Mouse (Mus musculus): Measurements from ENCODE around the gene Pacrg. TPM values are rescaled to one million over a fixed set of nuclear protein-coding genes. Genes with fewer than 3 reads are reported as not detected.

The Pacrg gene
- total RNA-seq, 2 experiments from 2014 or later, result 19.9 to 23.8 TPM

DNA sequence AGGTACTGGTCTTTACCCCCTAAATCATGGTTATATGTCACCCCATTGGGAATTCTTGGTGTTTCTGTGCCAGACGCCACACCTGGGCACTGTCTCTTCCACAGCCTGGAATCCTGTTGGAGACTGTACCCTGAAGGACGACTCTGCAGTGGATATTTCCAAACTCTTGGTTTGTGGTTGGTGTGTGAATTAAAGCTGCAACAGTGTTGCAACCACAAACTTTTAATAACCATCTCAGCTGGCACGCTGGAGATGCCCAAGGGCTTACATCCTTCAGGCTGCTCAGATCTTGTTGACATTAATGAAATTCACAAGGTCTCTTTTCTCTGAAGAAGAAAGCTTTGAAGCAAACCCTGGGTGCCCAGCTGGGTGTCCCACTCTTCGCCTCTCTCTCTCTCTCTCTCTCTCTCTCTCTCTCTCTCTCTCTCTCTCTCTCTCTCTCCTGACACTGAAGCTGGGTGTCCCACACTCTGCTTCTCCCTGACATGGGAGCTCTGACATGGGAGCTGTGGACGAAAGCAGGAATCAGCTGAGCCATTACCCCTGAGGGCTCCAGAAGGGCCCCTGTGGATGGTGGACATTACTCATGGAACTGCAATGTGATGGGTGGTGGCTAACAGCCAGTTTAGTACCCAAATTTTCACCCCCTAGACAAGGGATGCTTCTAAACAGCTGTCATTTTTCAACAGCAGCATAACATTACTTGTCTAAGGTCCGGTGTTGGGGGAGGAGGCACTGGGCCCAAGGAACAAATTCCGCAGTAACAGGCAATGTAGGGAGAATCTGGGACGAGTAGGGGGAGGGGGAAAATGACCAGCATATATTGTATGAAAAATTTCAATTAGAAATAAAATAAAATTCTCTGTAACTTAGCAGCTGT, 429.3 kb downstream of the Pacrg start:
- no peak for DNase-seq (ENCODE audit: low spot score in 2 of 2)

DNA sequence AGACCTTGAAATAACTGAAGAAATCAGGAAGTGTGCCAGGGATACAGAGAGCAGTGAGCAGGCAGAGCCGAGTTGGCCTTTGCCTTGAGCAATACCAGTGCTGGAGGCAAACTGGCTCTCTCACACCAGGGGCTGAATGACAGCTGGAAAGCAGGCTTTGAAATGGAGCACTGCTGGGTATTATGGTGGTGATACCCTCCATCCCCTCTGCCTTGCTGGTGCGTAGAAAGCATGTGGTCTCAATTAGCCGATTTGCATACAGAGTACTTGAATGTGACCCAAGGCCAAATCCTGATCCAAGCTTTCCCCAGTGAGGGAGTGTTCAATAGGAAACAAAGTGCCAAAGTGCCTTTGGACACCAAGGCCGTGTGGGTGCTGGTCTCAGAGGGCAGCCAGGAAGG, 431.4 kb downstream of the Pacrg start:
- no peak for DNase-seq (ENCODE audit: low spot score in 2 of 2)

DNA sequence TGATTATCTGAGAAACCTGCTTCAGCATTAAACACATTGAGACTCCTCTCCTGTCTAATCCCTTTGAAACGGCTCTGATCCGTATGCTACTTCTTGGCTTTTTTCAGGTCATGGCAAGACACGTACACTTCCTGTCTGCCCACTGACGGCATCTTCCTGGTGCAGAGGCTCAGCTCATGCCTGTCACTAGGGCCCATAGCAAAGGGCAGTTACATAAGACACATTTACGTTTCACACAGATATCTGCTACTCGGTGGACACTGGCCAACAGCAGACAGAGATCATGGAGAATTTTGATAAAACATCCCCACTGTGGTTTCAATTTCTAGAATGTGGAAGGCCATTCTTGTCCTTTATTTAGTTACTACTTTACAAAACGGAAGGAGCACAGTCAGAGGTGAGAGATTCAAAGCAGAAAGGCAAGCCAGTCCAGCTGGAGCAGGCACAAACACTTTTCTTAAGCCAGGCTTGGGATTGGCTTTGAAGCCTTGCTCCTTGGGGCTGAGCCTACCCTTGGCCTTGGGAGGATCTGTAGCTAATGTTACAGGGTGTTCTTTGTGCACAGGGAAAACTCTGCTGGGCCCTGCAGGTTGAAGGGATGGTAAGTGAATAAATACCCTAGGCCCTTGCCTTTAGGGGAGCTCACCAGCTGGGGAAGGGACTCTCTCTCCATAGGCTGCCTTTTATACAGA, 432.9 kb downstream of the Pacrg start:
- no peak for DNase-seq (ENCODE audit: low spot score in 2 of 2)

DNA sequence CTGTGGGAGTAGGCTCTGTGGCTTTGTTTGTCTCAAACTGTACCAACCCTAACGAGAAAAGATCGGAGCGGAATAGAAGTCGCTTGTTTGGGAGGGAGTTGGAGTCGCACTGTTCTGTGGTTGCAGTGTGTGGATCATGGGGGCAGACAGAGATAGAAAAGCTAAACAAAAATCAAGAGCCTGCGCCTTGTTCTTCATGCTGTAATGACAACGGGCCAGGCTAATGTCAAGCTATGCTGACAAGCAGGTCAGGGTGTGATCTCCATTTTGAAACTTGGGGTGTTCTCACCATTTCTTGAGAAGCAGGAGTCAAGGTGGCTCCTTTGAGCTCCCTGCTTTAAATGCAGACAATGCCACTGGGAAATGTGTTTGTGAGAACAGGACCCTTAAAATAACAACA, 433.8 kb downstream of the Pacrg start:
- DNase-seq (ENCODE audit: low spot score in 2 of 2), result no peak

DNA sequence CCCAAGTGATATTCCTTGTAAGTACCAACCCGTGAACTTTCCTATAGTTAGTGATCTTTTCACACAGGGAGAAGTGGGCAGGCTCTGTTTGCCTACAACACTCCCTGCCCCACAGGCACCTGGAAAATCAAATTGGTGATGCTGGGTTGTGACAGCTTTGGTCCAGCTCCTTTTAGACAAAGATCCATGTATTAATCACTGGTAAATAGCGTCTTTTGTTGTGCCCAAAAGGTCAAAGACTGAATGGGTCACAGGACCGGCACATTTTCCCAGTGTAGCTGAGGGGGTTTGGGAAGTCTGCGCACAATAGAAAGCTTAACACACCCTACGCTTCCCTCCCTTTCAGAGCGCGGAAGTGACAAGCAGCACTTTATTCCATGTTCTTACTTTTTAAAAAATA, 434.2 kb downstream of the Pacrg start:
- no peak for DNase-seq (ENCODE audit: low spot score in 2 of 2)

DNA sequence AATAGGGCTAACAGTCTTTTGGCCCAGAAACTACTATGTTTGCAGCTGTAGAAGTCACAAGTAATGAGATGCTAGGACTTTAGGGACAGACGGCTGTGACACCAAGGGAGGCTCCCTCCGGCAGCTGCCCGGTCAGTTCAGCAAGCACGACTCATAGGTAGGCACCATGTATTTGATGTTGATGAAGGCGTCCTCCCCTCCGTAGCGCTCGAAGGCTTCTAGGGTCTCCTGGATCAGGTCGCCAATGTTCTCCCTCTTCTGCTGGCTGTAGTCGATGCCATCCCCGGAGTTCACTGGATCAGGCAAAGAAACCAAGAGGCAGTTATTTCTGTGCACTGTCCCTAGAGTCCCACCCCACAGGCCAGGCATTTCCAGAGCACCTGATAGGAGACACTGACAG, 436.9 kb downstream of the Pacrg start:
- DNase-seq (ENCODE audit: low spot score in 2 of 2), result no peak

DNA sequence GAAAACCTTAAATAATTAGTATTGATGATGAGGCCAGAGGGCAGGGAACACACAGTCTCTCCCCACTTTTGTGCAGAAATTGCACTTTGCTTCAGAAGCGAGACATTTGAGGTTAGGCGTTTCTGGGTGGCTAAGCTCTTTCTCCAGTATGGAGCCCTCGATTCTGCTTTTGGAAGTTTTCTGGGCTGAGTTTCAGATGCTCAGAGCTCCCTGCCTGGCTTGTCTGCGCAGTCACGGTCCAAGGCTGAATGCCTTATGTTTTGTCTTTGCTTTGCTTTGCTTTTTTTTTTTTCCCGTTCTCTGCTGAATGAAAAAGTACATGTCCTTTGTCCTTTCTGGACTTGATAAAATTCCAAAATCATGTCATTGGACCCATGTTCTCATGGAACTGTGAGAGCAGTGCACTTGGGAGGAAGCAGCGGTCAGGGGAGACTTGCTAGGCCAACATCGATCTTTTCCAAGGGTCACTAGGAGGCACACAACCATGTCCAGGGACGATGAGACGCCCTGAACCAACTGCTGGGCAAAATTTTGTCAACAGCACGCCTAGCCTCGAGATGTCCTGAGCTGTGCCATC, 438.0 kb downstream of the Pacrg start:
- DNase-seq (ENCODE audit: low spot score in 2 of 2), result no peak

DNA sequence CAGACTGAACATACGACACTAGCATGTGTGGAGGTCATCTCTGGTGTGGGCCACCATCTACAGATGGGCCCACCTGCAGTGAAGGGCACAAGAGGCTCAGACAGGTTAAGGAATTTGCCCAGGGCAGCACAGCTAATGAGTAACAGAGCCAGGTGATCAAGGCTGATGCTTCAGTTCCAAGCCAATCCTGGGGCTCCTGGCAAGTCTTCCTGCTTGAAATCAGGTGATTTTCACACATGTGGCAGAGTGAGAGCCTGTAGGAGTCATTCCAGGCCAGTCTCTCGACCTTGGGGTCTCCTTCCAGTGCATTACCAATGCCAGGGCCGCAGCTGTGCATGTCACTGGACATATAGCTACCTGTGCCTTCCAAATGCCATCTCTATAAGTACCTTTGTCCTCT, 438.6 kb downstream of the Pacrg start:
- DNase-seq (ENCODE audit: low spot score in 2 of 2), result no peak

DNA sequence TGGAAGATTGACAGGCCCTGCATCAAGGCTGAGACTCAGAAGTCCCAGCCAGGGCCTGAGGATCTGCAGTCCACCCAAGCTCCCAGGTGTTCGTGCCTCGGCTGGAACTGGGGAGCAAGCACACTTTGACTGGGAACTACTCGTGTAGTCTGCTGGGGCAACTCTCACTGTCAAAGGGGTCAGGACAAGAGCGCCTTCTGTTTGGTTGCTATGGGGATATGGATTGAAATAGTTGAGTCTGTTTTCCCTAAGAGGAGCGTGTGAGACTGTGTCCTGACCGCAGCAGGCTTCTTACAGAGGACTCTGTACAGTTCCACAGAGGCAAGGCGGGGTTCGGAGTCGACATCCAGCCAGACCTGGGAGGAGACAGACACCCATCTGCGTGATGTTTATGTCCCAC, 440.4 kb downstream of the Pacrg start:
- no peak for DNase-seq (ENCODE audit: low spot score in 2 of 2)

DNA sequence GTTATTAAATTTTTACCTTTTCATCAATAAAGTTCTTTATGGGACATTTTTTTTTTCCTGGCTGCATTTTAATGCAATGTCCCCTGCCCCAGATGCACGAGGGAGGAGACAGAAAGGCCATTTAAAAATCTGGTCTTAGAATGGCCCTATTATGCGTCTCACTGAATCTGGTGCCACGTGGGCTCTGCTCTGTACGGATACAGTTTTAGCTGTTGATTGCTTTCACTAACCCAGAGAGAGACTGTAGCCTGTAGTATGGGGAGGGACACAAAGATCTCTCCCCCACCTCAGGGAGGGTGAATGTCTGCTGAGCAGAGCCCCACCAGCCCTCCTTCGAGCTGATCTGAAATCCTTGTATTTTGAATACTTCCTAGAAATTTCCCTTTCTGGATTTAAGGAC, 441.2 kb downstream of the Pacrg start:
- DNase-seq (ENCODE audit: low spot score in 2 of 2), result no peak

DNA sequence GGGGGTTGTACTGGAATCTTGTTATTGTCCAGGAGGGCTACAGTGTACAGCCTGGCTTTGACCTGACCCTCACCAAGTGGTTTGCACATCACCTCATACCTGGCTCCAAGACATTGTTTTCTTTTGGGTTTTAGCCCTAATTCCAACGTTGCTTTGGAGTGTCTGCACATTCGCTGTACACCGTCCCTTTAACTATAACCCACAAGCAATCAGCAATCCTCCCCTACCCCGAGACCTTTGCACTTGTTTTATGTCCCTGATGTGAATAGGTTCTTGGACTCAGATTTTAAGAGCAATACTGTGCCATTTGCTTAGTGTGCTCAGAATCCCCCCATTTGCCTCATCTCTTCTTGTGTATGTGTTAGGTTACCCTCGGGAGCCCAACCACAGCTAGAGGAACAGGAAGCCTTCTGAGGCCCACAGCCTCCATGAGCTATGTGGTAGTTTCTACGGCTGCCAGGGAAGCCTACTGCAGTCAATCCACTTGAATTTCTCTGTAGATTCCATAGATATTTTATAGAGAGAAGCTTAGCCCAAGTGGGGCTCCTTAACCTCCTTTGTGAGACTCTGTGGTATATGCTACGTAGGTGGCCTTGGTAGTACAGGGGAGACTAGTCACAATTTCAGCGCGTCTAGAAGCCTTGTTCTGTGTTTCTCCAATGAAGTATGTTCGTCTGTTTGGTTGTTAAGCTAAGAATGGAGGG, 442.0 kb downstream of the Pacrg start:
- no peak for DNase-seq (ENCODE audit: low spot score in 2 of 2)

DNA sequence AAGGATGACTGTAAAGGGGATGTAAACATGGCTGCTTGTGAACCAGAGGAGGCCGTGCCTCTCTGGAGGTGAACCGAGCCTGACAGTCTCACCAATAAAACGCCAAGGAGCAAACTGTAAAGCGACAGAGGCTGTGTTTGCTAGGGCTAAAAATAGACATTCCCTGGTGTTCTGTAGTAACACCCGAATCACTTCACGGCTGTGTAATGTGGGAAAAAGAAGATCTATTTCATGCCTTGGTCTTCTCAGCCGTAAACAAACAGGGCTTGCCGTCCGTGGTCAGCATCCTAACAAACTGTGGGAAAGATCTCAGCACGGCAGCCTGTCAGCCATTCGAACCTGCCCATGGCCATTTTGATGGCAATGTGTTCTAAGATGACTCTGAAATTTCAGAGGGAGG, 442.8 kb downstream of the Pacrg start:
- DNase-seq (ENCODE audit: low spot score in 2 of 2), result no peak

DNA sequence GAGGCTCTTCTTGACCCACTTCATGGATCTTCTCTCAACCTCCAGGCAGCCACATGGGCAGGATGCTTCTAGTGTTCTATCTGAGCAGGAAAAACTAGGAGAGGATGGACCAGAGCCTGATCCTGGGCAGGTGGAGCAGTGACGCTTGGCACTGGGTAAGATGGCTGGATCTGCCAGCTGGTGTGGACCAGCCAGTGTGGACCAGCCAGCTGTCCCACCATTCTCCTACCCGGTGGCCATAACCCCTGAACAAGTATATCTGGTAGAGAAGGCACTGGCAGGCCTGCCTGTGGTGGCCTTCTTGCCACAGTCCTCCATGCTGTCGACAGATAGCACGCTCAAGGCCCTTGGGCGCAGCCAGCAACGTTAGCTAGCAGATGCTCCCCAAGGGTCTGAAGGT, 443.2 kb downstream of the Pacrg start:
- DNase-seq (ENCODE audit: low spot score in 2 of 2), result no peak

DNA sequence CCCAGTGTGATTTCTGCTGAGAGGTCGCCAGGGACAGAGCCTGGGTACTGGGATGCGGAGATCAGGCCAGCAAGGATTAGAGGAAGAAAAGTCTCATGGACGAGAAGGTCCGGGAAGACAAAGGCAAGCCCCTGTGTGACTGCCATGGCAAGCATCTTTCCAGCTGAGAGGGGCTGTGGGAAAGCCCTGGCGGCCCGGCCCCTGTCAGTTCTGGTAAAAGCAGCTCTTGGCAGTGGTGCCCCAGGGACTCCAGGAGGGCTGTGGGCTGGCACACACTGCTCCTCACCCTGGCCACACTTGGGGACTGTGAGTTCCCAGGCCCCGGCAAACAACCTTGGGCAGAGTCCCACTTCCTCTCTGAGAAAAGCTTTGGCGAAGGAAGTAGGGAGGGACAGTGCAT, 445.3 kb downstream of the Pacrg start:
- peak; percentile 56 to 70 for DNase-seq (ENCODE audit: low spot score in 2 of 2)

DNA sequence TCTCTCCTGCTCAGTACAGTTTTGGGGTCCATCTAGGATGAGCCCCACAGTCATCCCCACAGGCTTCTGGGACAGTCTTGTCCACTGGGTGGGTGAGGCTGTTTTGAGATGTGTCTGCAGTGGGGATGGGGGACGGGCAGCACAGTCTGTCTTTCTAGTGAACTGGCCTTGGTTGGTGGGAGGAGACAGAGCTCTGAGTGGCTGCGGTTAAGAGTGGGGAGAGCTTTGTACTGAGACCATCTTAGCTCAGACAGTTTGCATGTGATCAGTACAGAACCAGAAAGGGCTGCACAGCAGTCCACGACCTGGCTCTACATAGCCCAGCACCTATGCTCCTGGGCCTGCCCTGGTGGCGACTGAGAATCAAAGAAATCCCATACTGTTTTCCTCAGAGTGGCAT, 446.3 kb downstream of the Pacrg start:
- DNase-seq (ENCODE audit: low spot score in 2 of 2), result no peak

DNA sequence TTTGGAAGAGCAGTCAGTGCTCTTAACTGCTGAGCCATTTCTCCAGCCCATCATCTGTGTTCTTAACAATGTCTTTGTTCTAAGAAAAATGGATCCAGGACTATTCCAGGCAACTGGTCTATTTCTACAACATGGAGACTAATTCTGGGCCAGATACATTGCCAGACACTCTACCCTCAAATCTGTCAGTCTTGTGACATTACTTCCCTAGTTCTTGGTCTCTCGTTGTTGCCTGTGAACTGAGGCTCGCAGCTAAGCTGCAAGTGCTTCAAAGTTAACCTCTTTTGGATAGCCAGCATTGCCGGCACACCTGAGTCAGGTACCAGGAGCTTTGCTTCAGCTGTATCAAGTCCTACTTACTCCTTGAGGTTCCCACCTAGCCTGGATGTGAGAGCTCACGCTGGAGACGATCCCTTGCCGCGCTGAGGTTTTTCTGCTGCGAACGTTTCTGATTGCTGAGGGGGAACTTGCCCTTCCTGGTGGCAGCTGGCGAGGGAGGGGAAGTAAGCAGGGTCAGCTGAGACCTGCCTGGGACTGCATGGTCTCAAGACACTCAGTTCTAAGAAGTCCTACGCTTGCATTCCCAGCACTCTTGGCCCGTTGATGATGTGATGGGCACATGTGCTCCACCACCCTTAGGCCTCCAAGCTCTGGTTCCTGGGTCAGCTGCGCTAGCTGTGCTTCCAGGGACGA, 447.6 kb downstream of the Pacrg start:
- no peak for DNase-seq (ENCODE audit: low spot score in 2 of 2)

DNA sequence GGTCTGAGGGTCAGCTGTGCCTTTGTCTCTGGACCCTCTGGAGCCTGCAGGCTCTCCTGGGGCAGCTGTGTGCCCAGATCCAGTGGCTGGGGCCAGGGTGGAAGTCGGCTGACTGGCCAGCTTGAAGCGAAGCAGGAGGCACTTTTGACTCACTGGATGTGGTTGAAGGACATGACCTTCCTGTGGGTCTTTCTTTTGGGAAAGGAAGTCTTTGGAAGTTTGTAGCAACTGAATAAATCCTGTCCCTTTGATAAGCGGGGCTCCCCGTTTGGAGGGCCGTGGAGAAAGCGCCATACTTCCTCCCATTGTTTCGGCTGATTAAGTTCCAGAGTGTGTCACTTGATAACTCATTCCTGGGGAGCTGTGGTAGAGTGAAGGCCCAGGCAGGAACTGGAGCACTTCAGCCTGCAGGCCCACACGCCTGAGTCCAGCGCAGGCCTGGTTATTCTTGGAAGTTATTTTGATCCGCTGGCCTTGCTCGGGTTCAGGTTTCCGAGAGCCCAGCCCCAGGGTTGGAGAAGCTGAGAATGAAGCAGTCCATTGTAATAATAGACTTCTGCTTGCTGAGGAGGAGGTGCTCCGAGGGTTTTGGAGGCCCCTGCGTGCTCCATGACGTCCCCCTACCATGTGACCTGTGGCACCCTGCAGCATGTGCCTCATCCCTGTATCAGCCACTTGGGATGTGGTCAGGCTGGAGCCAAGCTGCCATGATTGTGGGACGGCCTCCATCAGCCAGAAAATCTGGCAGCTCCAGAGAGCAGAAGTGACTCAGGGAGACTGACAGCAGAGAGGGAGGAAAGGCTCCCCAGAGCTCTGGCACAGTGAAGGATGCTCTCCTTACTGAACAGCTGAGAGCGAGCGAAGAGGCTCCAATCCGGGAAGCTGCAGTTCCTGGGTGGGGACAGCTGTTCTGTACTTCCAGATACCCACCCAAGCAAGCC, 449.6 kb downstream of the Pacrg start:
- peak; percentile 78 to 80 for DNase-seq (ENCODE audit: low spot score in 2 of 2)

DNA sequence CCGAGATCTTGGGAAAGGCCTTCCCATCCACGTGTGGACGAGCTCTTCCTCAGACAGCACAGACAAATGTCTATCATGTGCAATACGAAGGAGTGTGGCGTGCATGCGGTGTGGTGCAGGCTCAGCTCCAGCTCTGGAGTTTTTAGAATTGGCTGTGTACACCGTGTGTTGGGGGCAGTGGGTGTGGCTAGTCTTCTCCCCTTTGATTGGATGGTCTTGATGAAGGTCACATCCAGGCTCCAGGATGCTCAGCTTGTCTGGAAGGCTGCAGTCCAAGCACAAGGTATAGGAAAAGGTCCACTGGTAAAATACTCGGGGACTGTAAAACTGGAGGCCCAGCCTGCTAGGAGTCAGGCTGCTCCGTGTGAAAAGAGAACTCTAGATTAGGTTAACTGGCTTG, 450.4 kb downstream of the Pacrg start:
- DNase-seq (ENCODE audit: low spot score in 2 of 2), result no peak

DNA sequence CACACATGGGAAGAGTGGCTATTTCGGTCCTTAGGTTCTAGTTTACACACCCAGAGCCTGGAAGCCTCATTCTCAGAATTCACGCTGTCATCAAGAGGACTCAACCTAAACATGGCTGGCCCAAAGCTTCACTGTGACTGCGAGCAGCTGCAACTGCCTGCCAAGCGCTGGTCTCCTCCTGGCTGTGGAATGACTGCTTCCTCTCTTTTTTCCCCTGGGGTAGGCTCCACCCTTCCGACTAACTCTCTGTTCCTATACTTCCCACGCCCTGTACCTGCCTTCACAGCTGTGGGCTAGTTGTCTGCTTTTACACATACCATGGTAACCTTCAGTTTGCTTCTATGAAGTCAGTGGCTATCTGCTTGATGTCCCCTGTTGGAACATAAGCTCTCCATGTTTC, 453.6 kb downstream of the Pacrg start:
- no peak for DNase-seq (ENCODE audit: low spot score in 2 of 2)

DNA sequence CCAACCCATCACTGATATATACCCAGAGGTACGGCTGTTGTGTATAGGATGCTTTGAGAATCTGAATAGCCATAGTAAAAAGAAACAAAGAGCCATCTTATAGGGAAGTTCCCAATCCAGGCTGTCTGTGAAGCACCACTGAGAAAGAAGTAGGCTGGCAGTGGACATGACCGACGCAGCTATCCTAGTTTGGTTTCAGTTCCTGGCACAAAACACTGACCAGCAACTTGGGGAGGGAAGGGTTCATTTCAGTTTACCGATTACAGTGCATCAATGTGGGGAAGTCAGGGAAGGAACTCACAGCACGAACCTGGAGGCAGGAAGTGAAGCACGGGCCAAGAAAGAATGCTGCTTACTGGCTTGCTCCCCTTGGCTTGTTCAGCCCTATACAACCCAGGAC, 456.7 kb downstream of the Pacrg start:
- DNase-seq (ENCODE audit: low spot score in 2 of 2), result no peak

Measured in layer of hippocampus, adult 18-20 months (tissue).